Mouse (Mus musculus) layer of hippocampus, adult 11-12 months (tissue): ENCODE measurements at regions not wholly inside any gene's neighbourhood (a gene's known extent, or its start where the extent isn't known, plus 50 kb on each side); places are given as distances from the start of the nearest gene placed in this dataset.
"Not testable (repeated sequence)": the region's sequence is repeated elsewhere in the genome, so short reads cannot be mapped to it uniquely, and the experiment has no call there.

Experiments used
- DNase-seq: peaks from one replicate; pipeline ENCODE4 v3.0.0; 2022; ENCODE audit warnings: low spot score

DNA sequence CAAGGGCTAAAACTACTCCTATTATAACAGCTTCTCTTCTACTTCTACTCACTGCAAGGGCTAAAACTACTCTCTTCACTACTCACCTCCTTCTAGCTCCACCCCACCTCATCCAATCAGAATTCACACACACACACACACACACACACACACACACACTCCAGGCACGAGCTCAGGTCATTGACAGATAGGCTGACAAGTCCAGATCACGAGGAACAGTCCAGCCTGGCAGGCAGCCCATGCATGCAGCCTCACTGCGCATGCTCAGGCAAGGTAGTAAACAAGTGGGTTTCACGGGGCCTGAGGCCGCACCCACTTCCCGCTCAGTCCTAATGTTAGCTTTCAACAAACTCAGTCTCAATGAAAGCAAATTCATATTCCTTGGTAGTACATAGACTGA, 229.6 kb upstream of the Pld5 start:
- not testable (repeated sequence) for DNase-seq

DNA sequence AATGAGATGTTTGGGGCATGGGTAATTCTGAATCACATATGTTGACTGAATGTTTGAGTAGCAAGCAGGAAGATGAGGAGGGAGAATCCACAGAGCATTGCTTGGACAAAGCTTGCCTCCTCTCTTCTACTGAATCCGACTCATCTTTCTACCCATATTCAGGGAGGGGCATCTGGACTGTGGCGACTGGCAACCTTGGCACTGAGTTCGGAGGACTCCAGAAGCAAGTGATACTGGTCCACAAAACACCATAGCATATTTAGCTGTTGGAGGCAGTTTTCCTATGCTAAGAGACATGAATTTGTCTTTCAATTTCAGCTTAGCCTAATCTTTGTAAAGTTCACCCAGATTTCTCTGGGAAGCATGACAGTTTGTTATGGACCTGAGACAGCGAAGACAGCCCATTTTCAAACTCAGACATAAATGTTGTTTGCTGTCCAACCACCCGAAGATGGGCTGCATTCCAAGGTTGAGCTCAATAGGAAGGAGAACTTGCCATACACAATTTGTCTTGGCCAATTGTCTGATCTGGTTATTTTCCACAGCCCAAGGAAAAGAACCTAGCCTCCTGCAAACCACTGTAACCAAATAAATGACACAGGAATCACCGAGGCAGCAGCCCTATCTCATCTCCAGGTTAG, 224.0 kb upstream of the Pld5 start:
- DNase-seq: no peak

DNA sequence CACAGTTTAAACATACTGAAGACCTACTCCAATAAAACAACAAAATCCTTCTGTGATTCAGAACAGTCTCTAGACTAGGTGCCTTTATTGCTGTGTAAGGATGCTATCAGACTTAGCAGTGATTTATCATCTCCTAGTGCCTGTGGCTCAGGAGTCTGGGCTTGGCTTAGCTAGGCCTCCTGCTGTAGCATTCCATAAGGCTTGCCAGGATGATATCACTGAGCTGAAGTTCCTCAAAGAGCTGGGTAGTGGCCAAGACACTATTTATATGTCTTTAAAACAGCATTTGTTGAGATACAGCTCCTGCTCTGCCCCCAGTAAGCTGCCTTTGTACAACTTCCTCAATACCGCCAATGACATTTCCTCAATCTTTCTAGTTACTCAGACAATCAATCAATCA, 193.4 kb upstream of the Pld5 start:
- no peak for DNase-seq

DNA sequence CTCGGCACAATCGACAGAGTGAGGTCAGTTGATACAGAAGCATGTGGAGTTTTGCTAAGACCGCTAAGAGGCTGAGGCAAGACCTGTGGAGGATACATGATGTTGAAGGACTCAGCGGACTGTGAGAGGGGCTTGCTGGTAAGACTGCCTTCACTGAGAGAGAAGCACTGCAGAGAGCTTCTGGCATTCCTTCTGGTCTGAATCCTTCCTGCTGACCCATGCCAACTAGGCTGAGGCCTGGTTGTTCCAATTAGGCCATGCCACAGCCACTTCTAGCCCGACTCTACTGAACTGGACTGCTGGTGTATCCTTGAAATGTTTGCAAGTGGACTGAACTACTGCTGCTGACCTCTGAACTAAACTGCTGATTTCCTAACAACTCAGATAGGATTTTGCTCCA, 187.0 kb upstream of the Pld5 start:
- no peak for DNase-seq

DNA sequence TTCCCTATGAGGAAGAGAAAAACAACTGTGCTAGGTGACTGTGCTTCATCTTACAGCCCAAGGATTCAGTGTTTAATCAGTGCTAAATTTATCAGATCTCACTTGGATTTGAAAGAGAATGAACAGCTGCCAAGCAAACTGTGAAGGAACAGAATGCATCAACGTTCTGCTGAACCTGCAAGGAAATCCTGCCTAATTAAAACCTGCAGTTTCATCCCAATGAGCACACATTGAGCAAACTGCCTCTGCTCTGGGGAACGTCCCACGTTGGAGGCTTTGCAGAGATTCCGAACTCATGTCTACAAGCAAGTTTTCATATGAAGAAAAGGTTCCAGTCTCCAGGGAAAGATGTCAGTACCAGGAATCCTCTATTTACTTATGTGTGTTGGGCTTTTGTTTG, 171.6 kb upstream of the Pld5 start:
- DNase-seq: peak; percentile 7

DNA sequence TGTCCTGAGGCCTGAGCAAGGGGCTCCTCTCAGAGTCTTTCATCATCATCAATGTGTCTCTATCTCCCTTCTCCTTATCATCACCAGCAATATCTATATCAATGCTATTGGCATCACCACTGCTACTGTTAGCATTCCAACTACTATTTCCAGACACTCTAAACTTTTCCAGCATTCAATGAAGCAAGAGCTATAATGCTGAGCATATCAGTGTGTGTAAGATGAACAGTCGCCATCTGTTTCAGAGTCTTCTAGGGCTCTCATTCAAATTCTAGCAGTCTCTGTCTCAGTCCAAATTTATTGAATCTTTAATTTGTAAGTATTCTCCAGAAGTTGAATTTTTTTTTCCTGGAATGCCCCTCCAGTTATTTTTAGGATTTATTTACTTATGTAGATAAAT, 168.6 kb upstream of the Pld5 start:
- DNase-seq: no peak

DNA sequence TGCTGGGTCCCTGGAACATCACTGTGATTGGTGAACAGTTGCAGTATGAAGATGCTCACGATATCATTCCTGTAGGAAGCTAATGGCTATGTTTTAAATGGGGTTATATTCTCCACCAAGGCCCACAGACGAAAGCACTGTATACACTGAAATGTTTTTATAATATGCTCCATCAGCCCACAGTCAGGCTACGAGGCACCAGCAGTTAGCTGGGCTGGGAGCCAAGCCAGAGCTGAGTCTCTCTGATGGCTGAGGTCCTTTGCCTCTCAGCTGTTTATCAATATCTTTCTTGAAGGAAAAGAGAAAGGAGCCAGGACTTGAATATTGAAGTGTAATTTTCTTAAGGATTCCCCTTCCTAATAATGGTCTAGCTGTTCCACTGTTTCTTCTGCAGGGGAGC, 165.1 kb upstream of the Pld5 start:
- DNase-seq: peak; percentile 6

DNA sequence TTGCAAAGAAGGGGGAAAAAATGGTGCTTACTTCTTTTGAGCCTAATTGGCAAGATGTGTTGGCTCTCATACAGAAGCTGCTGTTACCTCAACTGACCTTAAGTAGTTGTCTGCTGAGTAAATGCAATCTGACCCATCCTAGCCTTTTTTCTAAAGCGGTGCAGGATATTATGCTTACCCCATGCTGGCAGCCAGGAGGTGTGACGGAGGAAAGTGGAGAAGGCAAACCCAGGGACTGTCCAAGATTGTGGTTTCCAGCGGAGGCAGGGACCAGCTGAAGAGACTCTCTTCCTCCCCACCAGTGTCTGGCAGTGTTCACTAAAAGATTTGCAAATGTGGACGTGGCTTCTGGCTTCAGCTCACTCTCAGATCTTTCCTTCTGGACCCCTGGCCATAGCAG, 152.7 kb upstream of the Pld5 start:
- DNase-seq: no peak

DNA sequence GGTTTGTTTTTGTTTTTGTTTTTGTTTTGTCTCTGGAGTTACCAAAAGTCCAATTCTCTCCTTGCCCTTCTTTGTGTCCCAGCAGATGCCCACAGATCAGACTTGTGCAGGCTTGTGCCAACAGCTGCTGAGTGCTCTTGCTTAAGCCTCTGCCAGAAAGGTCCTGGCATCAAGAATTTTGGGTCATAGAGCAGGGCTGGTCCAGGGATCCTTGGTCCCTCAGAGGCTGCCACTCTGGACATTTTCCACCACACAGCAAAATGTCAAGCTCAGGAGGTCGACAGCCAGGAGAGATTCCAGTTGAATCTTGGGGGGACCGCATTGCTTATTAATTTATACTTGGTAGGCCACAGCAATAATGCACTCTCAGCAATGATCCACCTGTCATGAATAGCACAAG, 151.9 kb upstream of the Pld5 start:
- DNase-seq: no peak

DNA sequence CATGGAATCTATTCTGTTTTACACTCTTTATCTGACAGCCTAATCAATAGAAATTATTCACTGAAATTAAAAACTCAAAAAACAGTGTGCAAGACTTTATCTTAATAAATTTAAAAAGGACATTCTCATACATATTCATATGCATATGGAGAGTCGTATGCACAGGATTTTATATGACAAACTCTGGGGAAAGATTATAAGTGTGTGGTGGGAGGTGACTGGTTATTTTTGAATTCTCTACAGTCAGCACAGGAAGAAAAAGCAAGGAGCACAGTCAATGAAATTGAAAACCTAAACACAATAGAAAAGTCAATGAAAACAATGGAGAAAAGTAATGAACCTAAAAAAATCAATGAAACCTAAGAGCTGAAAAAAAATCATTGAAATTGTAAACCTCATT, 142.1 kb upstream of the Pld5 start:
- no peak for DNase-seq

DNA sequence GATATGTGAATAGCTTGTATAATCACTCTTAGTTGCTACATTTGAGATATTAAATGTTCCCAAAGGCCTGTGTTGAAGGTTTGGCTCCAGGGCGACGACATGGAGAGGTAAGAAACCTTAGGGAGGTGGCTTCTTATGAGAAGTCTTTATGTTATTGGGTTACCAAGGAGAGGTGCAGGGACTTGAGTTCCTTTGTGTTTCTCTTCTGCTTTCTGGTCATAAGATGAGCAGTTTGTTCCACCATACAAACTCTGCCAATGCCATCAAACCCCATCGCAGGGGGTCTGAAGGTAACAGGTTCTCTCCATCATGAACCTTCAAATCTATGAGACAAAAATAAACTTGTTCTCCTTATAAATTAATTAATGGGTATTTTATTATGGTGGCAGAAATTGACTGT, 129.0 kb upstream of the Pld5 start:
- DNase-seq: no peak

DNA sequence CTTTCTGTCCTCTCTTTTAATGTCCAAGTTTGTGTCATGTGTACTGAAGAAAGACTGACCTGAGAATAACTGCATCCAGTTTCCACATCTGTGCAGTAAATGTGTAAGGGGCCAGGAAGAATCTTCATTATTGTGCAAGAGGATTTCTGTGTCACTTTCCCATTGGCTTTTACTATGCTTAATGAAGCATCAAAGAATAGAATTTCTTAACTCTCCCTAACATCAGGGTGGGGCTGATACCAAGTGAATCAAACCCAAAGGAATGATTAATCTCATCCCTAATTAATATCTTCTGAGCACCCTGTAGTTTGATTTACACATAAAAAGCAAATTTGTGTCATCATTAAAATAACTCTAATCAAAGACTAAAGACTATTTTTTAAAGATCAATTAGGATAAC, 104.5 kb upstream of the Pld5 start:
- no peak for DNase-seq

DNA sequence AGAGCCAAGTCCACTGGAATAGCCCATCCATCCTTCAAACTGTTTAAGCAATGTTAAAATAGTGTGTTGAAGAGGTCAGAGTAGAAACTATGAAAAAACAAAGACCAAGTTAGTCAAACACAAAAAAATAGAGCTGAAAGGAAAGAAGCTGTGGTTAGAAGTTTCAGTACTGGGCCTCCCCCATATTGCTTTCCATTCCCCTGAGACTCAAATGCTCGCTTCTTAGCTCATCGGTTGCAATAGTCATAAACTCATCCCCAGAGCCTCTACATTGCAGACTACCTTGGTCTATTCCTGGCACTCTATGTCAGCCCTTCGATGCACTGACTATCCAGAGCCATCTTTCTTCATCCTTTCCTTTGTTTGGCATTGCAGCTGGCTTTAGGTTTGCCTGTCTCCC, 91.8 kb upstream of the Pld5 start:
- no peak for DNase-seq

DNA sequence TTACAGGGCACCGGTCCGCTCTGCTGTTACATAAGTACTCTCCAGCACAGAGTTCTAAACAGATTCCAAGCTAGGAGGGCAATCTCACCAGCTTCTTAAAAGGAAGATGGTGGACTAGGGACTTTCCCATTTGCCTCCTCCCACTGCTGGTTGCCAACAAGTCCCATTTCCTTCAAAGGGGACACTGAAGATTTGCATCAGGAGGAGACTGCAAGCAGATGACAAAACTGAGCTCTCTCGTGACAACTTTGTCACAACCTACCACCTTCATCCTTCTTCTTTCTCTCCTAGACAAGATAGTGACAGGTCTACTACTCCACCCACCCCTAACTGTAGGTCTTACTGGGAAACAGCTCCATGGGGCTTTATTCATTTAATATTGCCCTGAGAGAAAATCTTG, 85.8 kb upstream of the Pld5 start:
- DNase-seq: no peak

DNA sequence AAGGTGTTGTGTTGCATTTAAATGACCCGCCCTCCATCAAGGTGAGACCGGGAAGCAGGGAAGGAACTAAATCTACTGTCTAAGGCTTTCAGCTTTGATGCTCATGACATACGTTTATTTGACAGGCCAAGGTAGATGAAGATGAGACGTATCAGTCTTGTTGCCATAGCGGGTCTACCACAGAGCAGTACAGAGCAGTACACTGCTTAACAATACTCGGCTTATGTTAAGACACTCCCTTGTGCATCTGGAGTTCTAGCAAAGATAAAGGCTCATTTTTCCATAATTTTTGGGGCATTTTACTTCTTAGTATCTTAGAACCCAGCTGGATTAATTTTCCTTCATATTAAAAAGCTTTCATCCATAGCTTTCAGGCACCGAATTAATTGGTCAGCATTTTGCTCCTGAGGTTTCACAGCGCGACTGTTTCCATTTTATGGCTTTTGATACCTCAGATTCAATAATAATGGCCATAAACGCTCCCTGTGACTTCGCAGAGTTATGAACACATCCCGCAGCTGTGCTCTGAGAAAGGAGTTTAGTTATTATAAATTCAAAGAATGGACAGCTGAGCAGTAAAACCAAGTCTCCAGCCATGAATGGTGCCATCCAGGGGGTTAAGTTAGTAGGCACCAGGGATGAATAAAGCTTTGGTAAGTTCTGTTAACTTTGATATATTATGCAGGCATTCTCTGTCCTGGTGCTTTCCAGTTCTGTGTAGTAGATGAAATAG, 85.0 kb upstream of the Pld5 start:
- DNase-seq: no peak

DNA sequence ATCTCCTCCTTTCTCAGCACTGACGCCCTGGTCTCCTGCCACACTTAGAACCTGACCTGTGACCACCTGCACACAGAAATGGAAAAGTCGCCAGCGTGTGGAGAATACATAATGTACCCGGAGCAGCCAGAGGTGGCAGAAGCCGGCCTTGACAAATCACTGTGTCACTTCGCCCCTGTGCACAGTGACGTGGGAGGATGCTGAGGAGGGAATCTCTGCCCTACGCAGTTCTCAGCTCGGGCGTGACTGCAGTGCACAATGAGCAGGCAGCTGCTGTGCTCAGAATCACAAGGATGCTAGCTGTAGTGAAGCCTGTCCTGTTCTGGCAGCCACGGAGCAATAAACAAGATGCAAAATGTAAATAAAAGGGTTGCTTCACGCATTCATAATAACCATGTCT, 80.2 kb upstream of the Pld5 start:
- DNase-seq: peak; percentile 6

DNA sequence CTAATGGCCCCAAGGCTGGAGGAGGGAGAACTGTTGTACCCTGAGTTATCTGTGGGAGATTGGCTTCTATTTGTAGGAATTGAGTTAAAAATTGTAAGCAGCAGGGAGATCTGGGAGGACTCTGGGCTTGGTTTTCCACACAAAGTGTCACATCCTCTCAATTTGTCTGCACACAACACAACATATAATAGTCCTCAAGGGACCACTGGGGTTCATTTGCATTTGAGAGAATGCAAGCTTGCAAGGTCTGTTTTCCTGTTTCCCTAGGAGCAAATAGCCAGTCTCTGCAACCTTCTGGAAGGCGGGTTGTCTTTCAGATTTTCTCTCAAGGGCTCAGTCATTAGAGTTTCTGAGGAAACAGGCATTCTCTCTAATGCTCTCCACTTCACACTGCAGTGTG, 79.8 kb upstream of the Pld5 start:
- DNase-seq: no peak

DNA sequence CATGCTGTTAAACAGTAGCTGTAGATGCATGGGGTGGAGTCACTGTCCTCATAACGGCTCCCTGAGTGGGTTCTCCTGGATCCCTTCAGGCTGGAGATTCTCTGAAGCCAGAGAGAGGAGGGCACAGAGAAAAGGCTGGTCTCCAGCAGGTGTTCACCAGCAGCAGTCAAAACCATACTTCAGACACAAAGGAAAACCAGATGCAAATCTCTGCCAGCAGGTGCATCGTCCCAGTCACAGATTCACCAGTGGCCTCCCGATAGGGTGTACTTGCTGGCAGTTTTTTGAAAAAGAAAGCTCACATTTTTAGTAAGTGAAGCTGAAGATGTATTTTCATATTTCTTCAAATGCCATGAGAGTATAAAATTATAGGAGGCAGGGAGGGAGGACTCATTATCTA, 77.6 kb upstream of the Pld5 start:
- DNase-seq: no peak

DNA sequence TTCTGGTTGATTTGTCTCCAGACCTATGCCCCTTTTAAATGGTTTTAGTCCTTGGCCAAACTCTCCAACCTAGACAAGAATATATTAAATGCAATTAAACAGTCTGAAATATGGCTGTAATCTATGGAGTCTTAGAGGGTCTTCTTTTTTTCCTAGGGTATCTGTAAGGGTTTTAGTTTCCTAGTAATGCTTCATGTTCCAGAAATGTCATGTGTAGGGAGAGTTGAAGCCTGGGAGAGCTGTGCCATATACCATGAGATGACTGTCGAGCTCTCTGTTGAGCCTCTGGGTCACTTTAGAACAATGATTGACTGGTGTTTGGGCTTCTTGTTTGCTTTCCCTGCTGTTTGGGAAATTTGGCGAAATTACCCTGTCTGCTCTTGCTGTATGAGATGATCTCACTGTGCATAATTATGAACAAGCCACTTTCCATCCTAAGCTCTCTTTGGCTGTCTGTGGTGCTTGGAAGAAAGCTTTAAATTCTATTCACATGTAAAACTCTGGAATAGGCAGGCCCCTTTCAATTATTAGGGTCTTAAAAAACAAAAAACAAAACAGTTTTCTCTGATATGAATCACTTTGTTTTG, 74.9 kb upstream of the Pld5 start:
- no peak for DNase-seq

DNA sequence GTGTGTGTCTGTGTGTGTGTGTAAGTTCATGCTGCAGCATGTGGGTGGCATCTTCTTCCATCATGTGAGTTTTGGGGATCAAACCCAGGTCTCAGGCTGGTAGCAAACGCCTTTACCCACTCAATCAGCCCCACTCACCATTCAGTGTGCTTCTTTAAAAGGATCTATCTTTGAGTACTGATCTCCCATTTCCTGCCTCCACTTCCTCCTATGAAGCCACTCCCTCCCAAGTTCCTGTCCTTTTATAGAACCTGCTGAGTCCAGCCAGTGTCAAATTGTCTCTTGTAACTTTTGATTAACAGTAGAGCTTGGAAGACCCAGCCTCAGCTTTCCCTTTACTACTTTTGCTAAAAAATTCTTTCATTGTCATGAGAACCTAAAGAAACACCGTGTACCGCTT, 73.0 kb upstream of the Pld5 start:
- DNase-seq: no peak

DNA sequence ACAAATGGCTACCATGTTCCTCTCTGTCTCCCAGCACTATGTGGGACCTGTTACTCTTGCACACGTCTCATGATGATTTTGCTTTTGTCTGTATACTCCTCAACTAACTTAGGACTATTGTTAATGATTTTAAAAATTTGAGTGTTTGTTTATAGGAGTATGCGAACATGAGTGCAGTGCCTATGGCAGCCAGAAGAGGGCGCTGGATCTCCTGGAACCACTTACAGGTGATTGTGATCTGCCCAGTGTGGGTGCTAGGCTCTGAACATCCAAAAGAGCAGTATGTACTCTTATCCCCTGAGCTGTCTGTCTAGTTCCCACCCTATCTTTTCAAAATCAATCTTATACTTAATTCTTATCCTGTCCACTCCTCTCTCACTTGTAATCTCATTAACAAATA, 56.2 kb upstream of the Pld5 start:
- DNase-seq: no peak
